Mouse (Mus musculus) bone marrow macrophage, adult 2 months (primary cell): ENCODE measurements around the gene Pgm2l1.

Source experiments
- CTCF ChIP-seq: IDR thresholded peaks from 2 replicates; pipeline ENCODE4 v1.5.1; 2012; ENCODE audit warnings: low read depth, mild to moderate bottlenecking, low read length, moderate library complexity
- POLR2A ChIP-seq: IDR thresholded peaks from 2 replicates; pipeline ENCODE4 v1.6.1; 2012; ENCODE audit warnings: mild to moderate bottlenecking, low read depth, low read length, borderline replicate concordance

DNA sequence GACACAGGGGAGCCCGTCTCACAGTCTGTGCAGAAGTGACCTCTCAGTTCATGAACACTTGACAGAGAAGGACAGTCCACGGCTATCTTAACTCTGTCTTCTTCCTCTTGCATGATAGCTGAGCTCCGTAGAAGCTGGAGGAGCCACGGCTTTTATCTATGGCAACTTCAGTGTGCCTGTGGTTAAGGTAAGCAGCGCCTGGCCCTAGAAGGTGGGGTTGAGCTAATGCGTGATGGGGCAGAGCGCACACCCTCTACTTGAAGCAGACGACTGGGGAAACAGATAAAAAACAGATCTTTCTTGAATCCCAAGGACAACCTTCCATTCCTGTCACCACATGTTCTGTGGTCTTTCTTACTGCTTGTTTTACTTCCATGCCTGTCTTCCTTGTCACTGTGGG, 89.7 kb downstream of the Pgm2l1 start:
- TF ChIP-seq CTCF (no peak), POLR2A (no peak)
